Mouse (Mus musculus) E14TG2a.4 (cell line): ENCODE results near the gene B4galt1.
A peak's percentile ranks its signal among the peaks of the same experiment; 100 is the strongest.

Source experiments
- H3K27me3 ChIP-seq: 2 replicates; pipeline ENCODE4 v1.6.1; 2014; ENCODE audit warnings: low read length, control low read depth; ENCODE audit not compliant: insufficient read depth
- H3K36me3 ChIP-seq: 2 replicates; pipeline ENCODE4 v1.6.1; 2014; ENCODE audit warnings: low read length, control low read depth; ENCODE audit not compliant: insufficient read depth
- H3K4me1 ChIP-seq: replicated peaks from 2 replicates; pipeline ENCODE4 v1.6.1; 2014; ENCODE audit warnings: low read depth, low read length, control low read depth
- H3K4me3 ChIP-seq: replicated peaks from 2 replicates; pipeline ENCODE4 v1.5.1; 2014; ENCODE audit warnings: mild to moderate bottlenecking, low read length
- H3K9me3 ChIP-seq: 2 replicates; pipeline ENCODE4 v1.6.1; 2014; ENCODE audit warnings: low read length, control low read depth
- CTCF ChIP-seq: conservative IDR thresholded peaks from 2 replicates; pipeline ENCODE4 v1.5.1; 2014; ENCODE audit warnings: low read length
- NANOG ChIP-seq: IDR thresholded peaks from 2 replicates; pipeline ENCODE4 v1.6.1; 2014; ENCODE audit warnings: borderline replicate concordance, low read length, mixed read lengths
- POU5F1 ChIP-seq: IDR thresholded peaks from 2 replicates; pipeline ENCODE4 v1.6.1; 2014; ENCODE audit warnings: low read length, borderline replicate concordance

The B4galt1 gene

GRCm38 (mm10) chr4:40853565-40854386 lies at the start of gene B4galt1:
Gene B4galt1 (minus strand): TSS chr4:40854005.
- Histone ChIP-seq H3K36me3 (peaks cover 28% of the 10 kb centered on the region), H3K4me3 (peak within 1 kb of the TSS; percentile 92), H3K9me3 (no peaks in the 10 kb centered on the region), H3K27me3 (no peaks in the 10 kb centered on the region), H3K4me1 (peaks cover 80% of the 10 kb centered on the region)
- no peak for TF ChIP-seq CTCF

GRCm38 (mm10) chr4:40900612-40901011 lies 46.8 kb upstream of the B4galt1 start:
- no peak overlapping the region for H3K4me3 ChIP-seq
- no peak for TF ChIP-seq NANOG
- TF ChIP-seq CTCF, result no peak
- no peak for TF ChIP-seq POU5F1
- peaks cover 63% of the 10 kb centered on the region for H3K4me1 ChIP-seq
- H3K27me3 ChIP-seq, result no peaks in the 10 kb centered on the region
- H3K9me3 ChIP-seq, result peaks cover 19% of the 10 kb centered on the region
- peaks cover 5% of the 10 kb centered on the region; the same call in 1 of the 2 replicates for H3K36me3 ChIP-seq

- Histone ChIP-seq H3K4me1 (peaks cover 66% of the 10 kb centered on the region), H3K27me3 (no peaks in the 10 kb centered on the region), H3K4me3 (no peak overlapping the region), H3K36me3 (peaks cover 5% of the 10 kb centered on the region; the same call in 1 of the 2 replicates), H3K9me3 (peaks cover 19% of the 10 kb centered on the region)
- TF ChIP-seq NANOG (no peak), CTCF (no peak), POU5F1 (no peak)
These were observed 46.3 kb upstream of the B4galt1 start for GRCm38 (mm10) chr4:40900071-40900470.

GRCm38 (mm10) chr4:40899264-40899663 lies 45.5 kb upstream of the B4galt1 start:
- no peak overlapping the region for H3K4me3 ChIP-seq
- no peaks in the 10 kb centered on the region for H3K27me3 ChIP-seq
- H3K36me3 ChIP-seq, result peaks cover 5% of the 10 kb centered on the region; the same call in 1 of the 2 replicates
- TF ChIP-seq CTCF (no peak), POU5F1 (no peak), NANOG (no peak)
- H3K4me1 ChIP-seq, result peaks cover 60% of the 10 kb centered on the region
- peaks cover 19% of the 10 kb centered on the region for H3K9me3 ChIP-seq

GRCm38 (mm10) chr4:40898476-40899044 lies 44.8 kb upstream of the B4galt1 start:
- H3K27me3 ChIP-seq, result no peaks in the 10 kb centered on the region
- peaks cover 19% of the 10 kb centered on the region for H3K9me3 ChIP-seq
- no peak overlapping the region for H3K4me3 ChIP-seq
- peaks cover 57% of the 10 kb centered on the region for H3K4me1 ChIP-seq
- peaks cover 5% of the 10 kb centered on the region; the same call in 1 of the 2 replicates for H3K36me3 ChIP-seq
- TF ChIP-seq POU5F1, result no peak
- TF ChIP-seq CTCF, result no peak

- TF ChIP-seq POU5F1, result no peak
- peak; percentile 44 for TF ChIP-seq CTCF
- no peak for TF ChIP-seq NANOG
- Histone ChIP-seq H3K36me3 (peaks cover 2% of the 10 kb centered on the region; the same call in 1 of the 2 replicates), H3K27me3 (no peaks in the 10 kb centered on the region), H3K9me3 (peaks cover 14% of the 10 kb centered on the region), H3K4me1 (peaks cover 44% of the 10 kb centered on the region), H3K4me3 (no peak overlapping the region)
These were observed 41.8 kb upstream of the B4galt1 start for GRCm38 (mm10) chr4:40895646-40896045.

GRCm38 (mm10) chr4:40895118-40895517 lies 41.3 kb upstream of the B4galt1 start:
- Histone ChIP-seq H3K4me3 (no peak overlapping the region), H3K4me1 (peaks cover 44% of the 10 kb centered on the region), H3K9me3 (peaks cover 9% of the 10 kb centered on the region), H3K36me3 (no peaks in the 10 kb centered on the region), H3K27me3 (no peaks in the 10 kb centered on the region)
- no peak for TF ChIP-seq POU5F1
- TF ChIP-seq CTCF, result no peak
- TF ChIP-seq NANOG, result no peak

GRCm38 (mm10) chr4:40891206-40891605 lies 37.4 kb upstream of the B4galt1 start:
- Histone ChIP-seq H3K9me3 (no peaks in the 10 kb centered on the region), H3K27me3 (no peaks in the 10 kb centered on the region), H3K4me3 (no peak overlapping the region), H3K36me3 (no peaks in the 10 kb centered on the region), H3K4me1 (peaks cover 10% of the 10 kb centered on the region)
- no peak for TF ChIP-seq CTCF
- no peak for TF ChIP-seq NANOG
- no peak for TF ChIP-seq POU5F1

- Histone ChIP-seq H3K4me1 (peaks cover 10% of the 10 kb centered on the region), H3K27me3 (no peaks in the 10 kb centered on the region), H3K36me3 (no peaks in the 10 kb centered on the region), H3K4me3 (no peak overlapping the region), H3K9me3 (no peaks in the 10 kb centered on the region)
- TF ChIP-seq NANOG (no peak), POU5F1 (no peak), CTCF (no peak)
These were observed 36.2 kb upstream of the B4galt1 start for GRCm38 (mm10) chr4:40889983-40890382.

GRCm38 (mm10) chr4:40889252-40889651 lies 35.4 kb upstream of the B4galt1 start:
- Histone ChIP-seq H3K9me3 (no peaks in the 10 kb centered on the region), H3K36me3 (no peaks in the 10 kb centered on the region), H3K4me3 (no peak overlapping the region), H3K27me3 (no peaks in the 10 kb centered on the region), H3K4me1 (peaks cover 10% of the 10 kb centered on the region)
- no peak for TF ChIP-seq POU5F1
- TF ChIP-seq CTCF, result no peak
- no peak for TF ChIP-seq NANOG
